Mouse (Mus musculus): ENCODE measurements around the gene Sipa1l1. TPM values are rescaled to one million over a fixed set of nuclear protein-coding genes. Genes with fewer than 3 reads are reported as not detected.

Sipa1l1 gene
- total and polyA plus RNA-seq, 3 experiments = 13.6 to 36.7 (median 23.6) TPM

DNA sequence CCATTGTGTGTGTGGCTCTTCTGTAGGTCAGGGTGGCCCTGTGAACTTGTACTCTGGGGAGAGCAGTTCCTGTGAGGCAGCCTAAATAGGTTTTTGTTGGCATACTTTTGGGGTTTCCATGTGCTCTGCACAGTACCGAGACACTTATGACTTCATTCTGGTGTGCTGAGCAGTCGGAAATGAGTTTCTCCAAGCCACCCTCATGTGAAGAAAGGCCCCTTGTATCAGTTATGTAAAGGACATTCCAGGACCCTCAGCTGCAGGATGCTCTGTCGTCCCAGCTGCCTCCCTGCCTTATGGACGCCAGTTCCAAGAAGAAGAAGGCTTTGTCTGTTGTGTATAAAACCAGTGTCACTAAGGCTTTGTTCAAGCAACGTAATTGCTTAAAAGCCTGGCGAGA, 116.9 kb downstream of the Sipa1l1 start (continued):
- no peak for TF ChIP-seq UBTF (IDR thresholded peaks at IDR 0.05; ENCODE audit: low read depth, low read length)

DNA sequence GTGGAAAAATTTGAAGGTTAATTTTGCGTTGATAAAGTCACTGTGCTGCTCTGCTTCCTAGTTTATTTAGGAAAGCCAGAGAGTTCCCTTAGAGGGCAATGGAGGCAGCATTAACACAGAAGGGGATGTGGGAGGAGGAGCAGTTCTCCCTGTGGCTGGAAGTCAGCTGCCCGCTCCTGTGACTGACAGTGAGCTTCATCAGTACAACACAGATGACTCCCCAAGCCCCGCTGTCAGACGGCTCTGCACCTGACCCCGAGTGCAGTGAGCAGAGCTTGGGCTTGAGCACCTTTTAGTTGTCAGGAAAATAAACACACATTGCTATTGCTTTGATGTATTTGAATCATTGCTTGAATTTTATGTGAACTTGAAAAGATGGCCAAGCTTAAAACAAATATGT, 117.7 kb downstream of the Sipa1l1 start:
- dilution Hi-C loops (cut with MboI; ENCODE audit: extremely low pct_ligation_motif_present, extremely low pct_unique_long_range_greater_than_20kb, low sequenced_read_pairs) = no loop called here
- TF ChIP-seq POLR2A (IDR thresholded peaks at IDR 0.05; ENCODE audit: low read depth, low read length) (no peak), POLR2AphosphoS2 (IDR thresholded peaks at IDR 0.05; ENCODE audit: low read depth, low read length) (no peak), USF2 (conservative IDR thresholded peaks at IDR 0.05; ENCODE audit: low read depth, low read length) (no peak), TBP (conservative IDR thresholded peaks at IDR 0.05; ENCODE audit: low read depth, low read length) (no peak), RCOR1 (conservative IDR thresholded peaks at IDR 0.05; ENCODE audit: low read depth, low read length) (no peak), USF1 (IDR thresholded peaks at IDR 0.05; ENCODE audit: low read depth, low read length) (no peak), BHLHE40 (IDR thresholded peaks at IDR 0.05; ENCODE audit: low read depth, low read length) (no peak), NRF1 (IDR thresholded peaks at IDR 0.05; ENCODE audit: low read depth, low read length) (no peak), IRF4 (IDR thresholded peaks at IDR 0.05; ENCODE audit: low read depth, low read length) (no peak), JUND (conservative IDR thresholded peaks at IDR 0.05; ENCODE audit: low read depth, low read length) (no peak), ELF1 (IDR thresholded peaks at IDR 0.05; ENCODE audit: low read depth, low read length) (no peak), MYC (IDR thresholded peaks at IDR 0.05; ENCODE audit: low read depth, low read length) (no peak), ETS1 (conservative IDR thresholded peaks at IDR 0.05; ENCODE audit: low read depth, low read length) (no peak), MAZ (IDR thresholded peaks at IDR 0.05; ENCODE audit: low read depth, low read length) (no peak), GABPA (IDR thresholded peaks at IDR 0.05; ENCODE audit: insufficient replicate concordance, low read depth, low read length) (no peak)
- H3K4me1 ChIP-seq (ENCODE audit: control insufficient read depth in 1 of 2, insufficient read depth in 2 of 2) = peaks cover 24 to 36% of the 10 kb centered on the region in 2 experiments

DNA sequence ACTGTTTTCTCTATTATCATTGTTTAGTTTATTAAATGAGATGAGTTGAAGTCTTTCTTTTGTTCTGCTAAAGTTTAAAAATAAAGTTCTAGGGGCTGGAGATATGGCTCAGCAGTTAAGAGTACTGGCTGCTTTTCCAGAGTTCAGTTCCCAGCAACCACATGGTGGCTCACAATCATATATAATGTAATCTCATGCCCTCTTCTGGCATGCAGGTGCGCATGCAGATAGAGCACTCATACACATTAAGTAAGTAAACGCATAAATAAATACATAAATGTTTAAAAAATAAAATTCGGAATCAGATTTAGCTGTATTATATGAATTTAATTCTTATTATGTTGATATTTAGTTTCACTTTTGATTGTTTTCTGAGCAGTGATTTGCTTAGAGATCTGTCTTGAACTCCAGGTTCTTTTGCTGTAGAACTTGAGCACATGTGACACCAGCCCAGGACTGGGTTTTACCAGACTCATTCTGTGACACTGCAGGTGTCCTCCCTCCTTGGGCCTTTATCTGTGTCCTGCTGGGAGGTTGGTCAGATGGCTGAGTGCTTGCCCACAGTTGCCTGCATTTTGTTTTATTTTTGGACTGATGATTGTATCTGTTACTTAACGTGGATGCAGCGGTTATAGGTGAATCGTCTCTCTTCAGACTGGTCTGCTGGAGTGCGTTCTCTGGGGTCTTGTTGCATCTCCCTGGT, 124.6 kb downstream of the Sipa1l1 start:
- no peak for DNase-seq (ENCODE audit: extremely low read depth)
- no peak overlapping the region for H3K4me2 ChIP-seq (ENCODE audit: insufficient read depth, low read depth, poor library complexity, severe bottlenecking)
- H3K36me3 ChIP-seq (replicated peaks in 1 of 2; ENCODE audit: control insufficient read depth in 1 of 2, insufficient read depth in 1 of 2, low read length in 1 of 2) = peaks cover 0 to 31% of the 10 kb centered on the region in 2 experiments
- H3K27ac ChIP-seq (ENCODE audit: insufficient read depth, low read depth) = no peak overlapping the region
- peaks cover 4% of the 10 kb centered on the region for H3K9me3 ChIP-seq (replicated peaks; ENCODE audit: low read length)
- no peaks in the 10 kb centered on the region for H3K79me2 ChIP-seq (replicated peaks; ENCODE audit: control insufficient read depth, extremely low read depth, insufficient read depth, poor library complexity, severe bottlenecking)
- dilution Hi-C loops (cut with MboI; ENCODE audit: extremely low pct_ligation_motif_present, extremely low pct_unique_long_range_greater_than_20kb, low sequenced_read_pairs) = no loop called here
- no peaks in the 10 kb centered on the region for H3K27me3 ChIP-seq (replicated peaks)
- in situ Hi-C loops (cut with MboI; ENCODE audit: low pct_ligation_motif_present, low pct_unique_long_range_greater_than_20kb, low sequenced_read_pairs) = no loop called here
- H3K4me3 ChIP-seq (replicated peaks in 1 of 3; ENCODE audit: low read depth in 2 of 3, low read length in 2 of 3, poor library complexity in 1 of 3) = peak overlapping the region in 1 of 3 experiments; percentile 5
- no peak overlapping the region for H3K9ac ChIP-seq (ENCODE audit: insufficient read depth, low read depth)
- H3K4me1 ChIP-seq (ENCODE audit: control insufficient read depth in 1 of 2, insufficient read depth in 2 of 2) = peaks cover 16 to 37% of the 10 kb centered on the region in 2 experiments
- TF ChIP-seq CHD2 (IDR thresholded peaks at IDR 0.05; ENCODE audit: low read length) = no peak
- no peak for TF ChIP-seq NELFE (IDR thresholded peaks at IDR 0.05; ENCODE audit: low read depth, low read length)
- TF ChIP-seq EP300 (IDR thresholded peaks at IDR 0.05; ENCODE audit: low read length) = peak; percentile 48; the same call in 1 of the 2 replicates
- TF ChIP-seq KAT2A (IDR thresholded peaks at IDR 0.05; ENCODE audit: insufficient replicate concordance, low read length) = no peak
- no peak for TF ChIP-seq MAFK (IDR thresholded peaks at IDR 0.05; ENCODE audit: insufficient replicate concordance, low read length)
- TF ChIP-seq PAX5 (IDR thresholded peaks at IDR 0.05; ENCODE audit: low read length) = no peak
- peak; percentile 70; the same call in 1 of the 2 replicates for TF ChIP-seq TCF12 (IDR thresholded peaks at IDR 0.05; ENCODE audit: low read depth, low read length)
- 0 out of 2 replicates have a peak, but pooled peaks have one; percentile 10 for TF ChIP-seq BHLHE40 (IDR thresholded peaks at IDR 0.05; ENCODE audit: low read depth, low read length)
- TF ChIP-seq NRF1 (IDR thresholded peaks at IDR 0.05; ENCODE audit: low read depth, low read length) = no peak
- no peak for TF ChIP-seq POLR2A (IDR thresholded peaks at IDR 0.05; ENCODE audit: low read depth, low read length)
- TF ChIP-seq CHD1 (IDR thresholded peaks at IDR 0.05; ENCODE audit: low read depth, low read length) = no peak
- TF ChIP-seq GABPA (IDR thresholded peaks at IDR 0.05; ENCODE audit: insufficient replicate concordance, low read depth, low read length) = no peak
- no peak for TF ChIP-seq HCFC1 (IDR thresholded peaks at IDR 0.05; ENCODE audit: low read depth, low read length)
- TF ChIP-seq POLR2AphosphoS2 (IDR thresholded peaks at IDR 0.05; ENCODE audit: low read depth, low read length) = no peak
- TF ChIP-seq USF1 (IDR thresholded peaks at IDR 0.05; ENCODE audit: low read depth, low read length) = no peak
- TF ChIP-seq TBP (conservative IDR thresholded peaks at IDR 0.05; ENCODE audit: low read depth, low read length) = no peak
- no peak for TF ChIP-seq E2F4 (IDR thresholded peaks at IDR 0.05; ENCODE audit: insufficient replicate concordance, low read depth, low read length)
- peak in 1 of 2 experiments; percentile 44; a peak in 2 of 4 replicates for TF ChIP-seq CTCF (conservative IDR thresholded peaks at IDR 0.05 in 1 of 2, IDR thresholded peaks at IDR 0.05 in 1 of 2; ENCODE audit: low read depth in 2 of 2, low read length in 2 of 2)
- TF ChIP-seq MXI1 (IDR thresholded peaks at IDR 0.05; ENCODE audit: low read depth, low read length) = no peak
- no peak for TF ChIP-seq MAZ (IDR thresholded peaks at IDR 0.05; ENCODE audit: low read depth, low read length)
- peak; percentile 38; the same call in 1 of the 2 replicates for TF ChIP-seq ETS1 (conservative IDR thresholded peaks at IDR 0.05; ENCODE audit: low read depth, low read length)

More for the DNA sequence above, 117.7 kb downstream of the Sipa1l1 start:
- Histone ChIP-seq H3K27ac (ENCODE audit: insufficient read depth, low read depth) (no peak overlapping the region), H3K36me3 (replicated peaks in 1 of 2; ENCODE audit: control insufficient read depth in 1 of 2, insufficient read depth in 1 of 2, low read length in 1 of 2) (peaks cover 0 to 17% of the 10 kb centered on the region in 2 experiments), H3K9me3 (replicated peaks; ENCODE audit: low read length) (no peaks in the 10 kb centered on the region), H3K4me2 (ENCODE audit: insufficient read depth, low read depth, poor library complexity, severe bottlenecking) (no peak overlapping the region), H3K27me3 (replicated peaks) (no peaks in the 10 kb centered on the region), H3K4me3 (replicated peaks in 1 of 3; ENCODE audit: low read depth in 2 of 3, low read length in 2 of 3, poor library complexity in 1 of 3) (no peak overlapping the region), H3K9ac (ENCODE audit: insufficient read depth, low read depth) (no peak overlapping the region), H3K79me2 (replicated peaks; ENCODE audit: control insufficient read depth, extremely low read depth, insufficient read depth, poor library complexity, severe bottlenecking) (no peaks in the 10 kb centered on the region)
- DNase-seq (ENCODE audit: extremely low read depth) = no peak
- in situ Hi-C loops (cut with MboI; ENCODE audit: low pct_ligation_motif_present, low pct_unique_long_range_greater_than_20kb, low sequenced_read_pairs) = no loop called here
